Mouse (Mus musculus): Measurements from ENCODE around the gene Krt84. TPM values are rescaled to one million over a fixed set of nuclear protein-coding genes. Genes with fewer than 3 reads are reported as not detected.

Krt84 gene
- polyA plus RNA-seq, 1 experiment = not detected

DNA sequence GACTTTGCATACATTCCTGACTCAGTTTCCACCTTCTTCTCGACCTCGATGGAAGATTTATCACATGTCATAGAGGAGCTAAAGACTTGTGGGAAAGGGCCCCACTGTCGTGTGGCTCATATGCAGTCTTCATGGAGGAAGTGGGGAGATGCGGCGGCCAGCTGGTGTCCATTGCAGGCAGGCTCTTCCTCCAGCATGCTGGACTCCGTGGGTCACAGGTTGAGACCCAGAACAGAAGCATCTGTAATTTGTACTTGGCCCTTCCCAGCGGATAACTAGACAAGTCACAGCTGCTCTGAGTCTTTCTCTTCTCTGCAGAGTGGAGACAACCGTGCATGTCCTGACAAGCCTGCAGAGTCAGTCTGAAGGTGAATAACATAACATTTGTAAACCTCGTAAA, 24.4 kb downstream of the Krt84 start:
- TF ChIP-seq CTCF (IDR thresholded peaks at IDR 0.05; ENCODE audit: insufficient read depth, low read depth, low read length) = no peak
- TF ChIP-seq POLR2A (IDR thresholded peaks at IDR 0.05; ENCODE audit: insufficient read depth, low read depth, low read length) = no peak
- 75% methylated on average over 9 of the region's 9 CpGs for WGBS
- Histone ChIP-seq H3K4me1 (ENCODE audit: control insufficient read depth, insufficient read depth, low read length) (no peaks in the 10 kb centered on the region), H3K4me3 (ENCODE audit: insufficient read depth, low read depth, low read length) (no peak overlapping the region), H3K27ac (ENCODE audit: insufficient read depth, low read depth, low read length) (no peak overlapping the region)

DNA sequence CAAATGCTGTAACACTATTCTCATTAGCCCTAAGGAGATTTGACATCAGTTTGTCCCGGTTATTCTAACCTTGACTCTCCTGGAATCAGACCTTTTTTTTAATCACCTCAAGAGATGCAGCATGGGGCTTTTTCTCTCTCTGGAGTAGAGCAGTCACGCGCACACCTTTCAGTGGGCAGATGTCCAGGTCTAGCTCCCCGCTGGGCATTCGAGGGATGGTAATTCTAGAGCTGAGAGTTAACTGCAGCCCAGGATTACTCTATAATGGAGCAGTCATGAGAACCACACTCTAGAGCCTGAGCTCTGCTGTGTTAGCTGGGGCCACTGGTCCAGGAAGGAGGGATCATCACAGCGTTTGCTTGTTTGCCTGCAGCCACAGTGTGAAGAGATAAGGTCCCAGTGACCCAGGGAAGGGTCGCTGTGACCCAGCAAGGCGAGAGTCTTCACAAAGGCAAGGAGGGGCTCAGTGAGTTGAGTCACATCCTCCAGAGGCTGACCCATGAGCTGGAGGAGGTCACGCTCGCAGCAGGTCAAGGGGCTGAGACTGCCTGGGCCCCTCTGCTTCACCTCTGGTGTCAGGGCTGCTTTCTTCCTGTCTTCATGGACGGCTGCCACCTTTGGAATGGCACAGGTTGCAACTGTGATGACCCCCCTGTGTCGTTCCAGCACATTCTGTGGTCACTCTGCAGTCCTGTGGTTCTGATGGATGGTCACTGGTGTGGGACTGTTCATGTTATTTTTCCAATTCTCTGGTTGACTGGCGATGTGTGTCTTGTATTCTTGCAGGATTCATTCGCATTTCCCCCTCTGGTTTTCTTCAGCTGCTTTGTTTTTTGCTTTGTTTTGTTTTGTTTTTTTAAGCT, 25.5 kb downstream of the Krt84 start:
- no peak overlapping the region for H3K27ac ChIP-seq (ENCODE audit: insufficient read depth, low read depth, low read length)
- 80% methylated on average over 14 of the region's 14 CpGs for WGBS

DNA sequence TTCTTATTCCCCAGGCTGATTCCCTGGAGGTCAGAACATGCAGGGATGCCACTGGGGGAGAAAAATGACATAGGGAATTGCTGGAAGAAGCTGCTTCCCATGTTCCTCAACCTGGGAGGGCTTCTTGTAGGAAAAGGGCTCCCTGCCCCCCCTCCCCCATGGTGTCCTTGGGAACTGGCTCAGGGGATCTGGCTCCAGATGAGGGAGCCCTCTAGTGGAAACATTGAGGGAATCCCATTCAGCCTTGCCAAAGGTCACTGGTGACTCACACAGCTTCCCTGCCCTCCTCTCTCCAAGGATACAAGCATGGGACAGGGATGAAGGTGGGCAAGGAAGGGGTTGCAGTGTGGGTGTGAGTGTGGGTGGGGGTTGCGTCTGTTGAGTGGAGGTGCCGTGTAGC, 35.4 kb downstream of the Krt84 start:
- Histone ChIP-seq H3K4me3 (ENCODE audit: insufficient read depth, low read depth, low read length) (no peak overlapping the region), H3K4me1 (ENCODE audit: control insufficient read depth, insufficient read depth, low read length) (peaks cover 4% of the 10 kb centered on the region; the same call in 1 of the 2 replicates), H3K27ac (ENCODE audit: insufficient read depth, low read depth, low read length) (no peak overlapping the region)
- no peak for TF ChIP-seq POLR2A (IDR thresholded peaks at IDR 0.05; ENCODE audit: insufficient read depth, low read depth, low read length)
- TF ChIP-seq CTCF (IDR thresholded peaks at IDR 0.05; ENCODE audit: insufficient read depth, low read depth, low read length) = peak; percentile 30; the same call in 1 of the 2 replicates
- WGBS = 87% methylated on average over 2 of the region's 2 CpGs

More for the DNA sequence above, 25.5 kb downstream of the Krt84 start:
- TF ChIP-seq POLR2A (IDR thresholded peaks at IDR 0.05; ENCODE audit: insufficient read depth, low read depth, low read length) (no peak), CTCF (IDR thresholded peaks at IDR 0.05; ENCODE audit: insufficient read depth, low read depth, low read length) (no peak)
- H3K4me1 ChIP-seq (ENCODE audit: control insufficient read depth, insufficient read depth, low read length) = no peaks in the 10 kb centered on the region
- no peak overlapping the region for H3K4me3 ChIP-seq (ENCODE audit: insufficient read depth, low read depth, low read length)

DNA sequence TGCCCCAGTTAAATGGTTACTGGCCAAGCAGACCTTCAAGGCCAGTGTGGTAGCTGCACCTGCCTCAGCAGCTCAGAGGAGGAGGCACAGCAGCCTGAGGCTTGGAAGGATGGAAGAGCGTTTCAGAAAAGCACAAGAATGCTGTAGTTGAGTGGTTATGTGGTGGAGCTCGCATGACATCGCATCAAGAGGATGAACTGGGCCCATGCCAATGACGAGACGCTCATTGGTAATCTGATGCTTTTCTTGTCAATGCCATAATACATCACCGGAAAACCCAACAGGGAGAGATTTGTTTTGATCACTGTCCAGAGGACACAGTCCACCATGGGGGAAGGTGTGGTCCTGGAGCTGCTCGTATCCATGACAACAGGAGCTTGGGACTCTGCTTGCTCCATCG, 37.4 kb downstream of the Krt84 start:
- H3K27ac ChIP-seq (ENCODE audit: insufficient read depth, low read depth, low read length) = no peak overlapping the region
- peaks cover 7% of the 10 kb centered on the region; the same call in 1 of the 2 replicates for H3K4me1 ChIP-seq (ENCODE audit: control insufficient read depth, insufficient read depth, low read length)
- TF ChIP-seq CTCF (IDR thresholded peaks at IDR 0.05; ENCODE audit: insufficient read depth, low read depth, low read length) (no peak), POLR2A (IDR thresholded peaks at IDR 0.05; ENCODE audit: insufficient read depth, low read depth, low read length) (no peak)
- 85% methylated on average over 8 of the region's 8 CpGs for WGBS
- no peak overlapping the region for H3K4me3 ChIP-seq (ENCODE audit: insufficient read depth, low read depth, low read length)

DNA sequence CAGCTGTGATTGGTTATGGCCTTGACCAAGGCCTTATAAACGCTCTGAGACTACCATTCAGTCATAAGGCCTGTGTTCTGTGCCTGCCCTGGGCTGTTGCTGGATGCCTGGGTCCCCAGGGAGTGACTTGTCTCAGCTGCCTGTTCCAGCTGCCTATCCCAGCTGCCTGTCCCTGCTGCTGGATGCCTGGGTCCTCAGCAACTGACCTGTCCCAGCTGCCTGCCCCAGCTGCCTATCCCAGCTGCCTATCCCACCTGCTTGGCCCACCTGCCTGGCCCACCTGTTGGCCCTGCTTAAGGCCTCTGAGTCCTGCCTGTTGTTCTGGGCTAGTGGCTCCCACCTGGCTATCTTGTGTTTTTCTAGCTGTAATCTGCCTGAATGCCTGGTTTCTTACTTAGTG, 38.4 kb downstream of the Krt84 start:
- Histone ChIP-seq H3K27ac (ENCODE audit: insufficient read depth, low read depth, low read length) (no peak overlapping the region), H3K4me3 (ENCODE audit: insufficient read depth, low read depth, low read length) (no peak overlapping the region), H3K4me1 (ENCODE audit: control insufficient read depth, insufficient read depth, low read length) (peaks cover 7% of the 10 kb centered on the region; the same call in 1 of the 2 replicates)
- no peak for TF ChIP-seq CTCF (IDR thresholded peaks at IDR 0.05; ENCODE audit: insufficient read depth, low read depth, low read length)
- TF ChIP-seq POLR2A (IDR thresholded peaks at IDR 0.05; ENCODE audit: insufficient read depth, low read depth, low read length) = no peak
- 76% methylated on average over 1 of the region's 1 CpGs for WGBS

DNA sequence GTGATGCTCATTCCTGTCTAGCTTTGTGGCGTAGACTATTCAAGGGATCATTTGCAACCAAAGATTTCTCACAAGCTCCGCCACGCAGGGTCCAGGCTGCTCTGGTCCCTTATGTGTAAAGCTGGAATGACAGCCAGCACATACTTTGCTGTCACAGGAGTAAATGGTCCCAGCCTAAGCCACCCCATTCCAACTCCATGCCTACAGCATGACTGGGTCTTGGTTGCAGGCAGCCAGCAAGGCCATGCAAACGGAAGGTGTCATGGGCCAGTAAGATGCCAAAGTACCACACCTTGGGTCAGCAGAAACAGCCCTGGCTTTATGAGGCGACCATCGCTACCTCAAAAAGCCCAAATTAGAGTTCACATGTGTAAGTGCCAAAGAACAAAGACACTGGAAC, 38.9 kb downstream of the Krt84 start:
- no peak overlapping the region for H3K4me3 ChIP-seq (ENCODE audit: insufficient read depth, low read depth, low read length)
- 93% methylated on average over 6 of the region's 6 CpGs for WGBS
- peaks cover 7% of the 10 kb centered on the region; the same call in 1 of the 2 replicates for H3K4me1 ChIP-seq (ENCODE audit: control insufficient read depth, insufficient read depth, low read length)
- TF ChIP-seq POLR2A (IDR thresholded peaks at IDR 0.05; ENCODE audit: insufficient read depth, low read depth, low read length) (no peak), CTCF (IDR thresholded peaks at IDR 0.05; ENCODE audit: insufficient read depth, low read depth, low read length) (no peak)
- H3K27ac ChIP-seq (ENCODE audit: insufficient read depth, low read depth, low read length) = no peak overlapping the region

DNA sequence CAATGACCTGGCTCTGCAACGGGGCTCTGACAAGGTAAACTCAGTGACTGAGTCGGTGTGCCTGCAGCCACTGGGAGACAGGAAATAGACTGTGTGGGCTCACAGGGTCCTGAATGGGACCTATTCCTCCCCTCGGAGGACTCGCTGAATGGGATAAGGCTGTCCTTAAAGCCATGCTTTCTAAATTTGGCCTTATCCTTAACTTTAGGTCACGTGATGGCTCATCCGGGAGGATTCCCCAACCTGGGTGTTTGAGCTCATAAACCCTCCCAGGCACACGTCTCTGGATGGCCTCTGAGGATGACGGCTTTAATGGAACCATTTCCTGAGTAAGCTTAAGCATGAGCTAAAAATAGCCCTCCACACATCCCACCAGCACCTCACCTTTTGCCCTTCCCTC, 39.9 kb downstream of the Krt84 start:
- no peak for TF ChIP-seq POLR2A (IDR thresholded peaks at IDR 0.05; ENCODE audit: insufficient read depth, low read depth, low read length)
- no peak for TF ChIP-seq CTCF (IDR thresholded peaks at IDR 0.05; ENCODE audit: insufficient read depth, low read depth, low read length)
- WGBS = 77% methylated on average over 8 of the region's 8 CpGs
- Histone ChIP-seq H3K4me3 (ENCODE audit: insufficient read depth, low read depth, low read length) (no peak overlapping the region), H3K27ac (ENCODE audit: insufficient read depth, low read depth, low read length) (no peak overlapping the region), H3K4me1 (ENCODE audit: control insufficient read depth, insufficient read depth, low read length) (peaks cover 7% of the 10 kb centered on the region; the same call in 1 of the 2 replicates)

DNA sequence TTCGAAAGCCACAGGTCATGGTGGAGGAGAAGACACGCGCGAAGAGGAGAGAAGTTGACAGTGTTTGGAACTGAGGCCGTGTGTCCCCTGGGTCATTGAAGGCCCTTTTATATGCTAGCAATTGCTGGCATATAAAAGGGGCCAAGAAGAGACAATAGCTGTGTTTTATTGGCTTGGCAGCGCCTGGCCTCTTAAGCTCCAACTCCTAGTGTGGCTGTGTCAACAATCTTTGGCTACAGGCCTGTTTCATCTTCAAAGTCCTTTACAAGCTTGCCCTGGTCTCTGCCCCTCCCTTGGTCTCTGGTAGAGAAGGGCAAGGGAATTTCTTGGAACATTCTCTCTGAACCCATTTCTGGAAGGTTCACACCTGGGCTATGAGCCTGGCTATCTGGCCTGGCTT, 41.2 kb downstream of the Krt84 start, which contains the start of gene Krt83:
TSS of gene Krt83 (minus strand) at position 82 of the 400 bp plus-strand sequence.
- 65% methylated on average over 6 of the region's 6 CpGs for WGBS
- TF ChIP-seq POLR2A (IDR thresholded peaks at IDR 0.05; ENCODE audit: insufficient read depth, low read depth, low read length) = no peak
- TF ChIP-seq CTCF (IDR thresholded peaks at IDR 0.05; ENCODE audit: insufficient read depth, low read depth, low read length) = no peak
- H3K4me3 ChIP-seq (ENCODE audit: insufficient read depth, low read depth, low read length) = no peak within 1 kb of the TSS
- H3K27ac ChIP-seq (ENCODE audit: insufficient read depth, low read depth, low read length) = no peak within 1 kb of the TSS
- 0 out of 2 replicates have a peak, but pooled peaks cover 3% of the 10 kb centered on the region for H3K4me1 ChIP-seq (ENCODE audit: control insufficient read depth, insufficient read depth, low read length)

DNA sequence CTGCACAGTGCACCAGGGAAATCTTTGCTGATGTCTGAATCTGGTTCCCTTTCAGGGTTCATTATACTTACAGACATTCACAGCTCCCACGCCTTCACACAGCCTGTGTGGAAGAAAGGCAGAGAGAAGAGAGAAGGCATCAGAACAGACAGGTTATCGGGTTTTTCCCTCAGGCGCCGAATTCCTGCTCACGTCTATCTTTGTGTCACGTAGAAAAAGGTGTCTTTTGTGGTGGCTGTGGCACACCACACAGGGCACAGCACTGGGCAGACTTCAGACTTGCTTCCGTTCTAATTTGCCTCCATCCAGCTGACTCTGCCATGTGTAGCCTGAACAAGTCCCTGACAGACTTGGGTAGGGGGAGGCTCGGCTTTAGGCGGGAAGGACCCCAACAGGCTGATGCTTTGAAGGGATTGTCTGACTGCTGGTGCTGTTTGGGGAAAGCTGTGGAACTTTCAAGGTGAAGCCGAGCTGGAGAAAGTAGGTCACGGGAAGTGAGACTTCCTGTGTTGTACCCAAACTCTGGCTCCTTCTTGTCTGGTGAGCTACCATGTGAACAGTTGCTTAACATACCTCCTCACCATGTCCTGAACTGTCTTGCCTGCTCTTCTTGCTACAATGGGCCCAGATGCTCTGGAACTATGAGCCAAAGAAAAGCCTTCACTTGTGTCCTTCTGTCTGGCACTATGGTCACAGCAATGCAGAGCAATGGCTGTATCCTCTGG, 46.5 kb downstream of the Krt84 start:
- Histone ChIP-seq H3K4me3 (ENCODE audit: insufficient read depth, low read depth, low read length) (no peak overlapping the region), H3K27ac (ENCODE audit: insufficient read depth, low read depth, low read length) (no peak overlapping the region), H3K4me1 (ENCODE audit: control insufficient read depth, insufficient read depth, low read length) (no peaks in the 10 kb centered on the region)
- WGBS = 79% methylated on average over 11 of the region's 11 CpGs
- no peak for TF ChIP-seq CTCF (IDR thresholded peaks at IDR 0.05; ENCODE audit: insufficient read depth, low read depth, low read length)
